Mouse (Mus musculus) kidney, embryonic 14.5 days (tissue): ENCODE measurements around the gene Tbx15. TPM values are rescaled to one million over a fixed set of nuclear protein-coding genes. Genes with fewer than 3 reads are reported as not detected.

Experiments used
- microRNA-seq: library from miRNA; unstranded; fragments of <30 nt; microRNA quantifications from one replicate; pipeline ENCODE4, GENCODE M21; 2016
- polyA plus RNA-seq: library from polyadenylated mRNA; unstranded; fragments of >200 nt; fragmentation: Nextera tagmentation; extraction: Ambion mirVana; gene quantifications from 2 replicates; pipeline ENCODE4 v1.2.1, GENCODE M21; 2014

Tbx15 gene
- polyA plus RNA-seq, 1 experiment from 2014 or later: not detected

Small RNA genes lying within 50 kb of the gene (microRNA-seq; reads per million reads assigned to microRNA genes)
- not detected for gene Mir6481

Other genes starting within 250 kb of the Tbx15 start
- gene Wars2, start 99.3 kb upstream of the Tbx15 start, polyA plus RNA-seq: 8.0 and 10.5 TPM in 2 replicates